Mouse (Mus musculus): ENCODE measurements around the gene Med18. TPM values are rescaled to one million over a fixed set of nuclear protein-coding genes. Genes with fewer than 3 reads are reported as not detected.
"Not testable (repeated sequence)": the region's sequence is repeated elsewhere in the genome, so short reads cannot be mapped to it uniquely, and the experiment has no call there.

Med18 gene
- polyA plus RNA-seq, 1 experiment from 2014 or later = 31.5 TPM

- peak; percentile 67 for DNase-seq (ENCODE audit: low spot score)
Observed at GRCm38 (mm10) chr4:132421923-132422782, 41.6 kb downstream of the Med18 start, which contains the start of gene Phactr4. Gene Phactr4 (minus strand): TSS chr4:132422489.

GRCm38 (mm10) chr4:132421556-132421922 lies 42.2 kb downstream of the Med18 start:
- DNase-seq (ENCODE audit: low spot score) = no peak

- DNase-seq (ENCODE audit: low spot score) = no peak
Observed at GRCm38 (mm10) chr4:132420471-132420870, 43.2 kb downstream of the Med18 start.

- DNase-seq (ENCODE audit: low spot score) = no peak
Observed at GRCm38 (mm10) chr4:132415966-132416365, 47.8 kb downstream of the Med18 start.

- DNase-seq (ENCODE audit: low spot score) = not testable (repeated sequence)
Observed at GRCm38 (mm10) chr4:132413257-132413656, 50.5 kb downstream of the Med18 start.

- DNase-seq (ENCODE audit: low spot score) = no peak
Observed at GRCm38 (mm10) chr4:132411322-132412094, 52.2 kb downstream of the Med18 start.

GRCm38 (mm10) chr4:132409587-132410229 lies 54.0 kb downstream of the Med18 start:
- no peak for DNase-seq (ENCODE audit: low spot score)

Other genes with a start within 250 kb of the Med18 start
- gene Gmeb1, start 202.3 kb downstream of the Med18 start, polyA plus RNA-seq (2015; fragmentation: Nextera tagmentation; extraction: Ambion mirVana) = 32.8 and 43.6 TPM in 2 replicates
- 83.0 and 92.5 TPM in 2 replicates for gene Taf12, start 189.5 kb downstream of the Med18 start, polyA plus RNA-seq (2015; fragmentation: Nextera tagmentation; extraction: Ambion mirVana)
- 10.8 and 11.9 TPM in 2 replicates for gene Rab42, start 160.5 kb downstream of the Med18 start, polyA plus RNA-seq (2015; fragmentation: Nextera tagmentation; extraction: Ambion mirVana)
- gene Trnau1ap, start 134.4 kb downstream of the Med18 start, polyA plus RNA-seq (2015; fragmentation: Nextera tagmentation; extraction: Ambion mirVana) = 53.2 and 55.1 TPM in 2 replicates
- 97.8 and 99.5 TPM in 2 replicates for gene Rcc1, start 110.3 kb downstream of the Med18 start, polyA plus RNA-seq (2015; fragmentation: Nextera tagmentation; extraction: Ambion mirVana)
- gene Phactr4, start 41.4 kb downstream of the Med18 start, polyA plus RNA-seq (2015; fragmentation: Nextera tagmentation; extraction: Ambion mirVana) = 7.0 and 7.8 TPM in 2 replicates
- gene Sesn2, start 46.6 kb upstream of the Med18 start, polyA plus RNA-seq (2015; fragmentation: Nextera tagmentation; extraction: Ambion mirVana) = 7.3 and 8.0 TPM in 2 replicates
- gene Atpif1, start 69.7 kb upstream of the Med18 start, polyA plus RNA-seq (2015; fragmentation: Nextera tagmentation; extraction: Ambion mirVana) = 874 and 945 TPM in 2 replicates
- gene Dnajc8, start 71.6 kb upstream of the Med18 start, polyA plus RNA-seq (2015; fragmentation: Nextera tagmentation; extraction: Ambion mirVana) = 190 and 199 TPM in 2 replicates
- gene Ptafr, start 100.1 kb upstream of the Med18 start, polyA plus RNA-seq (2015; fragmentation: Nextera tagmentation; extraction: Ambion mirVana) = 0.96 and 1.5 TPM in 2 replicates
- 20.6 and 26.8 TPM in 2 replicates for gene Eya3, start 175.1 kb upstream of the Med18 start, polyA plus RNA-seq (2015; fragmentation: Nextera tagmentation; extraction: Ambion mirVana)